Mouse (Mus musculus): Measurements from ENCODE around the gene Trp73.

Trp73 gene

GRCm38 (mm10) chr4:154140182-154140212, at the start of gene Trp73:
Trp73 (minus strand) TSS chr4:154140208.
- TF ChIP-seq GATA4 (IDR thresholded peaks at IDR 0.05; ENCODE audit: insufficient replicate concordance, low read length): no peak

- TF ChIP-seq GATA4 (IDR thresholded peaks at IDR 0.05; ENCODE audit: insufficient replicate concordance, low read length): no peak; the same call in 1 of the 2 replicates
These were observed 48.9 kb upstream of the Trp73 start for GRCm38 (mm10) chr4:154188948-154189347.

GRCm38 (mm10) chr4:154186002-154186537, 46.1 kb upstream of the Trp73 start:
- peak; percentile 68; the same call in 1 of the 2 replicates for TF ChIP-seq GATA4 (IDR thresholded peaks at IDR 0.05; ENCODE audit: insufficient replicate concordance, low read length)

GRCm38 (mm10) chr4:154185001-154185400, 45.0 kb upstream of the Trp73 start:
- no peak for TF ChIP-seq GATA4 (IDR thresholded peaks at IDR 0.05; ENCODE audit: insufficient replicate concordance, low read length)

GRCm38 (mm10) chr4:154183566-154183965, 43.6 kb upstream of the Trp73 start:
- TF ChIP-seq GATA4 (IDR thresholded peaks at IDR 0.05; ENCODE audit: insufficient replicate concordance, low read length): no peak

GRCm38 (mm10) chr4:154181001-154181400, 41.0 kb upstream of the Trp73 start:
- no peak for TF ChIP-seq GATA4 (IDR thresholded peaks at IDR 0.05; ENCODE audit: insufficient replicate concordance, low read length)

GRCm38 (mm10) chr4:154177257-154177656, 37.2 kb upstream of the Trp73 start:
- no peak for TF ChIP-seq GATA4 (IDR thresholded peaks at IDR 0.05; ENCODE audit: insufficient replicate concordance, low read length)

GRCm38 (mm10) chr4:154171931-154172604, 32.1 kb upstream of the Trp73 start:
- TF ChIP-seq GATA4 (IDR thresholded peaks at IDR 0.05; ENCODE audit: insufficient replicate concordance, low read length): no peak

GRCm38 (mm10) chr4:154171151-154171930, 31.3 kb upstream of the Trp73 start:
- no peak for TF ChIP-seq GATA4 (IDR thresholded peaks at IDR 0.05; ENCODE audit: insufficient replicate concordance, low read length)

- TF ChIP-seq GATA4 (IDR thresholded peaks at IDR 0.05; ENCODE audit: insufficient replicate concordance, low read length): no peak
These were observed 30.6 kb upstream of the Trp73 start, which contains the start of gene Megf6 for GRCm38 (mm10) chr4:154170506-154171150. Megf6 (plus strand) TSS chr4:154170730.

- no peak for TF ChIP-seq GATA4 (IDR thresholded peaks at IDR 0.05; ENCODE audit: insufficient replicate concordance, low read length)
These were observed 30.0 kb upstream of the Trp73 start for GRCm38 (mm10) chr4:154170021-154170420.

- no peak for TF ChIP-seq GATA4 (IDR thresholded peaks at IDR 0.05; ENCODE audit: insufficient replicate concordance, low read length)
These were observed 27.0 kb upstream of the Trp73 start for GRCm38 (mm10) chr4:154167053-154167452.

- TF ChIP-seq GATA4 (IDR thresholded peaks at IDR 0.05; ENCODE audit: insufficient replicate concordance, low read length): no peak
These were observed 23.3 kb upstream of the Trp73 start for GRCm38 (mm10) chr4:154163296-154163695.

GRCm38 (mm10) chr4:154160538-154161390, 20.8 kb upstream of the Trp73 start, which contains the start of gene Tprgl:
Tprgl (minus strand) TSS chr4:154160666.
- TF ChIP-seq GATA4 (IDR thresholded peaks at IDR 0.05; ENCODE audit: insufficient replicate concordance, low read length): peak; percentile 19; the same call in 1 of the 2 replicates

GRCm38 (mm10) chr4:154159961-154160537, 20.0 kb upstream of the Trp73 start:
- TF ChIP-seq GATA4 (IDR thresholded peaks at IDR 0.05; ENCODE audit: insufficient replicate concordance, low read length): no peak

Data from liver, adult (tissue).